Mouse (Mus musculus): ENCODE measurements around the gene 1810010H24Rik. TPM values are rescaled to one million over a fixed set of nuclear protein-coding genes. Genes with fewer than 3 reads are reported as not detected.

The 1810010H24Rik gene
- total and polyA plus RNA-seq, 3 experiments, result 0.42 to 2.5 TPM; not detected in 1

- H3K79me2 ChIP-seq (ENCODE audit: control insufficient read depth, insufficient read depth, low read length, poor library complexity), result peaks cover 5% of the 10 kb centered on the region; the same call in 1 of the 2 replicates
- TF ChIP-seq KAT2A (conservative IDR thresholded peaks at IDR 0.05; ENCODE audit: low read depth, low read length) (0 out of 2 replicates have a peak, but pooled peaks have one; percentile 18), HCFC1 (IDR thresholded peaks at IDR 0.05; ENCODE audit: low read depth, low read length) (no peak), POLR2A (IDR thresholded peaks at IDR 0.05; ENCODE audit: control insufficient read depth in 1 of 2, insufficient read depth in 1 of 2, low read depth in 1 of 2, low read length in 2 of 2, poor library complexity in 1 of 2) (no peak)
These were observed 15.0 kb upstream of the 1810010H24Rik start for GRCm38 (mm10) chr11:107010447-107010846.

GRCm38 (mm10) chr11:107011171-107011570 is 14.3 kb upstream of the 1810010H24Rik start:
- H3K4me3 ChIP-seq (ENCODE audit: control insufficient read depth in 1 of 2, insufficient read depth in 1 of 2, low read depth in 2 of 2, low read length in 2 of 2), result peak overlapping the region in 1 of 2 experiments; percentile 72; a peak in 1 of 4 replicates
- no peaks in the 10 kb centered on the region for H3K27me3 ChIP-seq (ENCODE audit: control insufficient read depth in 1 of 2, insufficient read depth in 2 of 2, low read length in 2 of 2)
- TF ChIP-seq MAX (IDR thresholded peaks at IDR 0.05; ENCODE audit: low read length) (no peak), GABPA (IDR thresholded peaks at IDR 0.05; ENCODE audit: low read depth, low read length) (no peak), E2F4 (IDR thresholded peaks at IDR 0.05; ENCODE audit: borderline replicate concordance, low read depth, low read length) (no peak), TAL1 (IDR thresholded peaks at IDR 0.05; ENCODE audit: low read length) (no peak), TCF12 (IDR thresholded peaks at IDR 0.05; ENCODE audit: low read depth, low read length) (no peak), ETS1 (IDR thresholded peaks at IDR 0.05; ENCODE audit: low read depth, low read length) (no peak), UBTF (IDR thresholded peaks at IDR 0.05; ENCODE audit: borderline replicate concordance, insufficient read depth, low read depth, low read length) (no peak), ZC3H11A (IDR thresholded peaks at IDR 0.05; ENCODE audit: low read depth, low read length) (no peak), MYB (IDR thresholded peaks at IDR 0.05; ENCODE audit: low read depth, low read length) (no peak)
- H3K9me3 ChIP-seq (replicated peaks; ENCODE audit: insufficient read depth, low read length), result no peaks in the 10 kb centered on the region
- peaks cover 5% of the 10 kb centered on the region; the same call in 1 of the 2 replicates for H3K79me2 ChIP-seq (ENCODE audit: control insufficient read depth, insufficient read depth, low read length, poor library complexity)
- peaks cover 0 to 12% of the 10 kb centered on the region in 2 experiments; a peak in 2 of 4 replicates for H3K36me3 ChIP-seq (ENCODE audit: control insufficient read depth in 1 of 2, insufficient read depth in 2 of 2, low read length in 2 of 2)
- no peak for DNase-seq (ENCODE audit: low read depth, low spot score)
- peaks cover 0 to 11% of the 10 kb centered on the region in 2 experiments; a peak in 3 of 4 replicates for H3K4me1 ChIP-seq (ENCODE audit: control insufficient read depth in 1 of 2, insufficient read depth in 2 of 2, low read length in 2 of 2)
- H3K27ac ChIP-seq (ENCODE audit: control insufficient read depth, low read depth, low read length), result peak overlapping the region; percentile 94; the same call in 1 of the 2 replicates
- peak overlapping the region; percentile 90 for H3K9ac ChIP-seq (ENCODE audit: control insufficient read depth, low read depth, low read length, poor library complexity, severe bottlenecking)

More at GRCm38 (mm10) chr11:107010447-107010846, 15.0 kb upstream of the 1810010H24Rik start:
- Histone ChIP-seq H3K36me3 (ENCODE audit: control insufficient read depth in 1 of 2, insufficient read depth in 2 of 2, low read length in 2 of 2) (peaks cover 0 to 12% of the 10 kb centered on the region in 2 experiments; a peak in 2 of 4 replicates), H3K4me3 (ENCODE audit: control insufficient read depth in 1 of 2, insufficient read depth in 1 of 2, low read depth in 2 of 2, low read length in 2 of 2) (no peak overlapping the region), H3K9me3 (replicated peaks; ENCODE audit: insufficient read depth, low read length) (no peaks in the 10 kb centered on the region), H3K27me3 (ENCODE audit: control insufficient read depth in 1 of 2, insufficient read depth in 2 of 2, low read length in 2 of 2) (no peaks in the 10 kb centered on the region), H3K4me1 (ENCODE audit: control insufficient read depth in 1 of 2, insufficient read depth in 2 of 2, low read length in 2 of 2) (peaks cover 0 to 11% of the 10 kb centered on the region in 2 experiments; a peak in 3 of 4 replicates), H3K27ac (ENCODE audit: control insufficient read depth, low read depth, low read length) (no peak overlapping the region), H3K9ac (ENCODE audit: control insufficient read depth, low read depth, low read length, poor library complexity, severe bottlenecking) (no peak overlapping the region)
- no peak for DNase-seq (ENCODE audit: low read depth, low spot score)

DNA sequence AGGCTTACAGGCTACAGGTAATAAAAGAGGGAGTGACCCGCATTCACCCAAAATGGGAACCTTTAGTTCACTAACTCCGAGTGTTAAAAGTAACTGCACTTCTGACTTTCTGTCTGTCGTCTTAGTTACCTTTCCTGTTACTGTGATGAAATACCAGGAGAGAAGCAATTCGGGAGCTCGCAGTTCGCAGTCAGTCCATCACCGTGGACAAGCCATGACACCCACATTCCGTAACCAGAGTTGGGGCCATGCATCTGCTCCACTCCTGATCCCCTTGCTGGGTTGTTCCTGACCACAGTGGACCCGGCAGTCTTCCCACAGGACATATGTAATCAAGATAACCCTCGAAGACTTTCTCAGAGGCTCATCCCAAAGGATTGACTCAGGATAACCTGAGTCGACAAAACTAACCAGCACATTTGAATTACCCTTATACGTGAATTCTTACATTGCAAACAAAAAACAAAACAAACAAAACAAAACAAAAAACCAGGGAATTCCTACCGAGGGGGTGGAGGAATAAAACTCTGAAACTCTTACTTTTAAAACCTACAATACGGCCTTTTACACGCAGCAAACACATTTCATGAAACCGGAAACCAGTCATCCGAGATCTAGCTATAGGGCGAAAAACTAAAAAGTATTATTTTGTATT is 13.7 kb upstream of the 1810010H24Rik start:
- Histone ChIP-seq H3K27me3 (ENCODE audit: control insufficient read depth in 1 of 2, insufficient read depth in 2 of 2, low read length in 2 of 2) (no peaks in the 10 kb centered on the region), H3K27ac (ENCODE audit: control insufficient read depth, low read depth, low read length) (peak overlapping the region; percentile 94), H3K9me3 (replicated peaks; ENCODE audit: insufficient read depth, low read length) (no peaks in the 10 kb centered on the region), H3K4me3 (ENCODE audit: control insufficient read depth in 1 of 2, insufficient read depth in 1 of 2, low read depth in 2 of 2, low read length in 2 of 2) (peak overlapping the region; percentile 40 to 72), H3K36me3 (ENCODE audit: control insufficient read depth in 1 of 2, insufficient read depth in 2 of 2, low read length in 2 of 2) (peaks cover 0 to 14% of the 10 kb centered on the region in 2 experiments; a peak in 2 of 4 replicates), H3K9ac (ENCODE audit: control insufficient read depth, low read depth, low read length, poor library complexity, severe bottlenecking) (peak overlapping the region; percentile 90), H3K4me1 (ENCODE audit: control insufficient read depth in 1 of 2, insufficient read depth in 2 of 2, low read length in 2 of 2) (peaks cover 0 to 11% of the 10 kb centered on the region in 2 experiments; a peak in 3 of 4 replicates), H3K79me2 (ENCODE audit: control insufficient read depth, insufficient read depth, low read length, poor library complexity) (peaks cover 5% of the 10 kb centered on the region; the same call in 1 of the 2 replicates)
- DNase-seq (ENCODE audit: low read depth, low spot score), result peak; percentile 54
- no peak for TF ChIP-seq POLR2A (IDR thresholded peaks at IDR 0.05; ENCODE audit: control insufficient read depth in 1 of 2, insufficient read depth in 1 of 2, low read depth in 1 of 2, low read length in 2 of 2, poor library complexity in 1 of 2)
- TF ChIP-seq TAL1 (IDR thresholded peaks at IDR 0.05; ENCODE audit: low read length), result no peak
- no peak for TF ChIP-seq GABPA (IDR thresholded peaks at IDR 0.05; ENCODE audit: low read depth, low read length)
- TF ChIP-seq CTCF (IDR thresholded peaks at IDR 0.05 in 2 of 3, conservative IDR thresholded peaks at IDR 0.05 in 1 of 3; ENCODE audit: control insufficient read depth in 1 of 3, insufficient read depth in 1 of 3, low read depth in 2 of 3, low read length in 3 of 3, poor library complexity in 1 of 3, severe bottlenecking in 1 of 3), result no peak
- TF ChIP-seq ZNF384 (IDR thresholded peaks at IDR 0.05; ENCODE audit: low read depth, low read length), result no peak; the same call in 1 of the 2 replicates
- no peak for TF ChIP-seq RAD21 (IDR thresholded peaks at IDR 0.05; ENCODE audit: low read depth, low read length)
- TF ChIP-seq CHD1 (IDR thresholded peaks at IDR 0.05; ENCODE audit: low read depth, low read length), result peak; percentile 92; the same call in 1 of the 2 replicates
- no peak for TF ChIP-seq NELFE (IDR thresholded peaks at IDR 0.05; ENCODE audit: low read depth, low read length)
- TF ChIP-seq USF2 (IDR thresholded peaks at IDR 0.05; ENCODE audit: borderline replicate concordance in 1 of 2, insufficient read depth in 1 of 2, low read depth in 1 of 2, low read length in 2 of 2), result no peak
- 0 out of 2 replicates have a peak, but pooled peaks have one; percentile 38 for TF ChIP-seq ETS1 (IDR thresholded peaks at IDR 0.05; ENCODE audit: low read depth, low read length)
- TF ChIP-seq MXI1 (IDR thresholded peaks at IDR 0.05; ENCODE audit: low read depth, low read length), result 0 out of 2 replicates have a peak, but pooled peaks have one; percentile 56
- TF ChIP-seq RCOR1 (IDR thresholded peaks at IDR 0.05; ENCODE audit: low read depth, low read length), result no peak
- peak; percentile 90; the same call in 1 of the 2 replicates for TF ChIP-seq SIN3A (IDR thresholded peaks at IDR 0.05; ENCODE audit: low read length)
- no peak for TF ChIP-seq NRF1 (IDR thresholded peaks at IDR 0.05; ENCODE audit: insufficient read depth, low read depth, low read length, poor library complexity, severe bottlenecking)
- TF ChIP-seq HCFC1 (IDR thresholded peaks at IDR 0.05; ENCODE audit: low read depth, low read length), result peak; percentile 45; the same call in 1 of the 2 replicates

Data from MEL (cell line).